Mouse (Mus musculus): ENCODE results near the gene Pcca. TPM values are rescaled to one million over a fixed set of nuclear protein-coding genes. Genes with fewer than 3 reads are reported as not detected.
"Not testable (repeated sequence)": the region's sequence is repeated elsewhere in the genome, so short reads cannot be mapped to it uniquely, and the experiment has no call there.

The Pcca gene
- polyA plus RNA-seq, 1 experiment from 2014 or later = 34.6 TPM

GRCm38 (mm10) chr14:122584087-122584486 is 50.0 kb downstream of the Pcca start:
- H3K4me3 ChIP-seq (replicated peaks; ENCODE audit: low read length); ATAC-seq (ENCODE audit: low FRiP score); H3K27ac ChIP-seq; H3K4me2 ChIP-seq (replicated peaks); H3K4me1 ChIP-seq (replicated peaks; ENCODE audit: control insufficient read depth, insufficient read depth, low read length); H3K27me3 ChIP-seq (ENCODE audit: control insufficient read depth, insufficient read depth, low read length); H3K36me3 ChIP-seq (replicated peaks; ENCODE audit: control insufficient read depth, insufficient read depth); H3K9ac ChIP-seq; H3K9me3 ChIP-seq (ENCODE audit: control insufficient read depth, low read length); DNase-seq (ENCODE audit: low spot score): not testable (repeated sequence)
- WGBS = 94% methylated on average over 2 of the region's 2 CpGs

- no peak for ATAC-seq (ENCODE audit: low FRiP score)
- no peak overlapping the region for H3K4me2 ChIP-seq (replicated peaks)
- H3K4me1 ChIP-seq (replicated peaks; ENCODE audit: control insufficient read depth, insufficient read depth, low read length) = no peaks in the 10 kb centered on the region
- no peak overlapping the region for H3K27ac ChIP-seq
- no peak overlapping the region for H3K9ac ChIP-seq
- no peak overlapping the region for H3K4me3 ChIP-seq (replicated peaks; ENCODE audit: low read length)
- WGBS = 90% methylated on average over 4 of the region's 4 CpGs
- no peaks in the 10 kb centered on the region for H3K9me3 ChIP-seq (ENCODE audit: control insufficient read depth, low read length)
- H3K27me3 ChIP-seq (ENCODE audit: control insufficient read depth, insufficient read depth, low read length) = no peaks in the 10 kb centered on the region
- no peak for DNase-seq (ENCODE audit: low spot score)
- H3K36me3 ChIP-seq (replicated peaks; ENCODE audit: control insufficient read depth, insufficient read depth) = no peaks in the 10 kb centered on the region
Observed at GRCm38 (mm10) chr14:122586942-122587341, 52.8 kb downstream of the Pcca start.

DNA sequence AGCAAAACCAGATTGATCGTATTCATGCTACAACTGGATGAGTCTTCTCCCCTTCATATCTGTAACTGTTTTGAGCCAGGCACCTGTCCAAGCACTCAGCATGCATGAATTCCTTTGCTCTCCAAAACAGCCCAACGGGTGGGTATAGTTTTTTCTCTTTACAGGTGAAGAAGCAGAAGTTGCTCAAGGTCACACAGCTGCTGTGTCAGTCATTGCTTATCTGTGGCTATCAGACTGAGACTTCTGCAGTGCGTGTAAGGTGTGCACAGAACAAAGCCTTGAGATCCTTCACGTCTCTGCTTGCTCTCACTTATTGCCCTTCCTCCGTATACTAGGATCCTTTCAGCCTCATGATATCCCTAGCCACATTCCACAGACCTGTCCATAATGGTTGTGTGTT is 63.4 kb downstream of the Pcca start:
- Histone ChIP-seq H3K4me2 (replicated peaks) (no peak overlapping the region), H3K27ac (no peak overlapping the region), H3K4me1 (replicated peaks; ENCODE audit: control insufficient read depth, insufficient read depth, low read length) (no peaks in the 10 kb centered on the region), H3K27me3 (ENCODE audit: control insufficient read depth, insufficient read depth, low read length) (no peaks in the 10 kb centered on the region), H3K36me3 (replicated peaks; ENCODE audit: control insufficient read depth, insufficient read depth) (no peaks in the 10 kb centered on the region), H3K9me3 (ENCODE audit: control insufficient read depth, low read length) (no peaks in the 10 kb centered on the region), H3K9ac (no peak overlapping the region), H3K4me3 (replicated peaks; ENCODE audit: low read length) (no peak overlapping the region)
- DNase-seq (ENCODE audit: low spot score) (no peak), ATAC-seq (ENCODE audit: low FRiP score) (no peak)
- WGBS = 88% methylated on average over 5 of the region's 5 CpGs

DNA sequence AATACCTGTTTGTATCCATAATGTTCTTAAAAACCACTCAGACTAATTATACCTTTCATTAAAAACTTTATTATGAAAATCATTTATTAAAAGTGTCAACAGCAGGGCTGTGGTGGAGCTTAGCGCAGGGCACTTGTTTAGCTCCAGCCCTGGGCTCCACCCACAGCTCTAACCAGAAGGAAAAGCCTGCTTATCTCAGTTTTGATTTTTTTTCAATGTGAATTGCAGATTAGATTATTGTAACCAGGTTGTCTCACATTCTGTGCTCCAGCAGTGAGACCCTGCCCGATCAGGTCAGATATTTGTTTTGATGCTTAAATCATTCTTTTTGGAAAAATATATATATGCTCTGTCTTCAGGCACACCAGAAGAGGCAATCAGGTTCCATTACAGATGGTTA is 64.7 kb downstream of the Pcca start:
- Histone ChIP-seq H3K4me1 (replicated peaks; ENCODE audit: control insufficient read depth, insufficient read depth, low read length) (no peaks in the 10 kb centered on the region), H3K36me3 (replicated peaks; ENCODE audit: control insufficient read depth, insufficient read depth) (no peaks in the 10 kb centered on the region), H3K9me3 (ENCODE audit: control insufficient read depth, low read length) (no peaks in the 10 kb centered on the region), H3K27me3 (ENCODE audit: control insufficient read depth, insufficient read depth, low read length) (no peaks in the 10 kb centered on the region), H3K9ac (no peak overlapping the region), H3K27ac (no peak overlapping the region), H3K4me2 (replicated peaks) (no peak overlapping the region), H3K4me3 (replicated peaks; ENCODE audit: low read length) (no peak overlapping the region)
- DNase-seq (ENCODE audit: low spot score) = no peak
- 87% methylated on average over 2 of the region's 2 CpGs for WGBS
- no peak for ATAC-seq (ENCODE audit: low FRiP score)

DNA sequence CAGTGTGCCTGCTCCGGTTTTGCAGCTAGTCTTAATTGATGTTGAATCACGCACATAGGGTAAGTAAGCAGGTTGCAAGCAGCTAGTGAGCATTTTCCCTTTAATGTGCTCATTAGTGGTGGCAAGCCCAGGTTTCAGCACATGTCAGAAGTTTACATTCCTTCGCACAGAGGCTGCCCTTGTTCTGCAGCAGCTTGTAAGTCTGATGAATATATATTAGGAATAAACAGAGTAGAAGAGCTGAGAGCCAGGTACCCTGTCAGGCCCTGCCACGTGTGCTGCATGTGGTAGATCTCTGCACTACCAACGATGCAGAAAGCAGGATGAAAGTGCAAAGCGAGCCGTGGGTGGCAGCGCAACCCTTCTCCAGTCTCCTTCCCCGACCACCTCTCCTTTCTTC is 65.7 kb downstream of the Pcca start:
- no peaks in the 10 kb centered on the region for H3K4me1 ChIP-seq (replicated peaks; ENCODE audit: control insufficient read depth, insufficient read depth, low read length)
- no peak overlapping the region for H3K4me3 ChIP-seq (replicated peaks; ENCODE audit: low read length)
- no peak overlapping the region for H3K9ac ChIP-seq
- no peaks in the 10 kb centered on the region for H3K9me3 ChIP-seq (ENCODE audit: control insufficient read depth, low read length)
- ATAC-seq (ENCODE audit: low FRiP score) = no peak
- H3K27ac ChIP-seq = no peak overlapping the region
- no peak overlapping the region for H3K4me2 ChIP-seq (replicated peaks)
- no peak for DNase-seq (ENCODE audit: low spot score)
- no peaks in the 10 kb centered on the region for H3K36me3 ChIP-seq (replicated peaks; ENCODE audit: control insufficient read depth, insufficient read depth)
- H3K27me3 ChIP-seq (ENCODE audit: control insufficient read depth, insufficient read depth, low read length) = no peaks in the 10 kb centered on the region
- WGBS = 72% methylated on average over 9 of the region's 9 CpGs

- no peak for ATAC-seq (ENCODE audit: low FRiP score)
- no peak overlapping the region for H3K9ac ChIP-seq
- 80% methylated on average over 2 of the region's 2 CpGs for WGBS
Observed at GRCm38 (mm10) chr14:122602701-122603100, 68.6 kb downstream of the Pcca start.

GRCm38 (mm10) chr14:122606499-122606898 is 72.4 kb downstream of the Pcca start:
- Histone ChIP-seq H3K27ac (no peak overlapping the region), H3K9me3 (ENCODE audit: control insufficient read depth, low read length) (no peaks in the 10 kb centered on the region), H3K4me2 (replicated peaks) (no peak overlapping the region), H3K27me3 (ENCODE audit: control insufficient read depth, insufficient read depth, low read length) (no peaks in the 10 kb centered on the region), H3K4me1 (replicated peaks; ENCODE audit: control insufficient read depth, insufficient read depth, low read length) (no peaks in the 10 kb centered on the region), H3K4me3 (replicated peaks; ENCODE audit: low read length) (no peak overlapping the region), H3K36me3 (replicated peaks; ENCODE audit: control insufficient read depth, insufficient read depth) (no peaks in the 10 kb centered on the region), H3K9ac (no peak overlapping the region)
- DNase-seq (ENCODE audit: low spot score) = peak; percentile 31
- WGBS = 43% methylated on average over 1 of the region's 1 CpGs
- ATAC-seq (ENCODE audit: low FRiP score) = peak; percentile 59; the same call in 1 of the 2 replicates

More at GRCm38 (mm10) chr14:122602701-122603100, 68.6 kb downstream of the Pcca start:
- Histone ChIP-seq H3K36me3 (replicated peaks; ENCODE audit: control insufficient read depth, insufficient read depth) (no peaks in the 10 kb centered on the region), H3K27ac (no peak overlapping the region), H3K4me1 (replicated peaks; ENCODE audit: control insufficient read depth, insufficient read depth, low read length) (no peaks in the 10 kb centered on the region), H3K9me3 (ENCODE audit: control insufficient read depth, low read length) (no peaks in the 10 kb centered on the region), H3K4me2 (replicated peaks) (no peak overlapping the region), H3K27me3 (ENCODE audit: control insufficient read depth, insufficient read depth, low read length) (no peaks in the 10 kb centered on the region), H3K4me3 (replicated peaks; ENCODE audit: low read length) (no peak overlapping the region)
- no peak for DNase-seq (ENCODE audit: low spot score)

GRCm38 (mm10) chr14:122607456-122607855 is 73.3 kb downstream of the Pcca start:
- H3K4me2 ChIP-seq (replicated peaks) = no peak overlapping the region
- no peaks in the 10 kb centered on the region for H3K4me1 ChIP-seq (replicated peaks; ENCODE audit: control insufficient read depth, insufficient read depth, low read length)
- H3K27ac ChIP-seq = no peak overlapping the region
- DNase-seq (ENCODE audit: low spot score) (no peak), ATAC-seq (ENCODE audit: low FRiP score) (no peak)
- no peaks in the 10 kb centered on the region for H3K9me3 ChIP-seq (ENCODE audit: control insufficient read depth, low read length)
- no peak overlapping the region for H3K4me3 ChIP-seq (replicated peaks; ENCODE audit: low read length)
- H3K36me3 ChIP-seq (replicated peaks; ENCODE audit: control insufficient read depth, insufficient read depth) = no peaks in the 10 kb centered on the region
- 81% methylated on average over 4 of the region's 4 CpGs for WGBS
- H3K27me3 ChIP-seq (ENCODE audit: control insufficient read depth, insufficient read depth, low read length) = no peaks in the 10 kb centered on the region
- H3K9ac ChIP-seq = no peak overlapping the region

GRCm38 (mm10) chr14:122608323-122608722 is 74.2 kb downstream of the Pcca start:
- Histone ChIP-seq H3K4me1 (replicated peaks; ENCODE audit: control insufficient read depth, insufficient read depth, low read length) (no peaks in the 10 kb centered on the region), H3K9me3 (ENCODE audit: control insufficient read depth, low read length) (no peaks in the 10 kb centered on the region), H3K4me3 (replicated peaks; ENCODE audit: low read length) (no peak overlapping the region), H3K4me2 (replicated peaks) (no peak overlapping the region), H3K9ac (no peak overlapping the region), H3K36me3 (replicated peaks; ENCODE audit: control insufficient read depth, insufficient read depth) (no peaks in the 10 kb centered on the region), H3K27ac (no peak overlapping the region), H3K27me3 (ENCODE audit: control insufficient read depth, insufficient read depth, low read length) (no peaks in the 10 kb centered on the region)
- WGBS = 90% methylated on average over 2 of the region's 2 CpGs
- no peak for ATAC-seq (ENCODE audit: low FRiP score)
- DNase-seq (ENCODE audit: low spot score) = no peak

- DNase-seq (ENCODE audit: low spot score) (no peak), ATAC-seq (ENCODE audit: low FRiP score) (no peak)
- 74% methylated on average over 4 of the region's 4 CpGs for WGBS
- no peaks in the 10 kb centered on the region for H3K4me1 ChIP-seq (replicated peaks; ENCODE audit: control insufficient read depth, insufficient read depth, low read length)
- H3K27me3 ChIP-seq (ENCODE audit: control insufficient read depth, insufficient read depth, low read length) = no peaks in the 10 kb centered on the region
- H3K4me2 ChIP-seq (replicated peaks) = no peak overlapping the region
- H3K4me3 ChIP-seq (replicated peaks; ENCODE audit: low read length) = no peak overlapping the region
- H3K9me3 ChIP-seq (ENCODE audit: control insufficient read depth, low read length) = no peaks in the 10 kb centered on the region
- no peak overlapping the region for H3K27ac ChIP-seq
- no peaks in the 10 kb centered on the region for H3K36me3 ChIP-seq (replicated peaks; ENCODE audit: control insufficient read depth, insufficient read depth)
- no peak overlapping the region for H3K9ac ChIP-seq
Observed at GRCm38 (mm10) chr14:122611035-122611434, 76.9 kb downstream of the Pcca start.

Measured in hindbrain, embryonic 14.5 days (tissue).